Mouse (Mus musculus): Measurements from ENCODE around the gene Ppox.
"Not testable (repeated sequence)": the region's sequence is repeated elsewhere in the genome, so short reads cannot be mapped to it uniquely, and the experiment has no call there.

Gene Ppox

DNA sequence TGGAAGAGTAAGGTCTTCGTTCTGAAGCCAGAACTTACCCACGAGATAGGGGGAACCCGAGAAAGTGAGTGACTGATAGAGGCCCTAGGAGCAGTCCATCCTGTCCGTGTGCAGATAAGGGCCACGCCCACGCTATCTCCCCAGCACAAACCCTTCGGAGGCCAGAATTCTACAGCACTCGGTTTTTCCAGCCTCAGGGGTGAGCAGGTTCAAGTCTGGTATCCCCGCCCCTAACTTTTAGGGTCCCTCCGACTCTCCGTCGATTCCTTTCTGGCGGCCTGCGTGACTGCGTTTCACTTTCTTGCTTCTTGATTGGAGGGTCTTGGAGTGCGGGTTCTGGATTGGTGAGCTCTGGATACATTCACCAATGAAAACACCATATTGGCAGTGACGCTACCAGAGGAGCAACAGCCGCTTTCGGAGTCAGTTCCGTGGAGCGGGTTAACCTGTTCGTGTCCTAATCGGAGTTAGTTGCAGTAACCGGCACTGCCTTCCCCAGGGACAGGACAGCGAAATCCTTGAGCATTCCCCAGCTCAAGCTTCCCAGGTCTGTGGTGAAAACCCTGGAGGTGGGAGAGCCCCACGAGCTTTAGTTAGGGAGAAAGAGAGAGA is at the start of gene Ppox:
TSS of gene Ppox (minus strand) at position 271 of the 612 bp plus-strand sequence.
- peak; percentile 97 for DNase-seq (ENCODE audit: low read depth, low spot score)

- no peak for DNase-seq (ENCODE audit: low read depth, low spot score)
These were observed 49.2 kb upstream of the Ppox start for GRCm38 (mm10) chr1:171330216-171330560.

DNA sequence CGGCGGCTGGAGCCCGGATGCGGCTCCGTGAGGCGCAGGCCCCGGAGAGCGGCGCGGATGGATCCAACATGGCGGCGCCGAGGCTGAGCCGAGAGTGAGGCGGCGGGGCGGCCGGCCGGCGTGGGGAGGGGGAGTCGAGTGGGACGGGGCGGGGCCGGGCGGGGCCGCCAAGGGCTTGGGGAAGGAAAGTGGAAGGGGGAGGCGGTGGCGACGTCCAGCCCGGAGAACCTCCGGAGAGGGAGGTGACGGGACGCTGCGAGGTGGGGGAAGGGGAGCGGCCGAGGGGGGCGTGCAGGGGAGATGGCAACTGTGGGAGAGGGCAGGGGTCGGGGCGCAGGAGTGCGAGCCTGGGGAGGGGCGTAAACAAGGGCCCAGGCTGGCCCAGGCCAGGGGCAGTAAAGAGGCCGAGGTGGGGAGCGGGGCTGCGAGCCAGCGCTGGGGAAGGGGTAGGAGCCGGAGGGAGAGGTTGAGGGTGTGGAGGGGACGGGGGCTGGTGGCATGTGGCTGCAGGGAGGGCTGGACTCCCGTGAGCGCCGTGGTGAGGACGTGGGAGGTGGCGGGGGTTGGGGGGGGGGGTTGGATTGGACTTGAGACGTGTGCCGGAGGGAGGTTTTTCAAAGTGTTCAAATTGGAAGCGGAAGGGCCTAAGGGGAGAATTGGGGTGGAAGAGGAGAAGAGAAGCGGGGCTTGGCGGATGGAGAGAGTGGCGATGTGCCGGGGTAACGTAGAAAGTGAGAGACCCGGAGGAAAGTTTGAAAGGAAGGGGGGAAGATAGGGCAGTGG is 48.6 kb upstream of the Ppox start:
- DNase-seq (ENCODE audit: low read depth, low spot score) = no peak

DNA sequence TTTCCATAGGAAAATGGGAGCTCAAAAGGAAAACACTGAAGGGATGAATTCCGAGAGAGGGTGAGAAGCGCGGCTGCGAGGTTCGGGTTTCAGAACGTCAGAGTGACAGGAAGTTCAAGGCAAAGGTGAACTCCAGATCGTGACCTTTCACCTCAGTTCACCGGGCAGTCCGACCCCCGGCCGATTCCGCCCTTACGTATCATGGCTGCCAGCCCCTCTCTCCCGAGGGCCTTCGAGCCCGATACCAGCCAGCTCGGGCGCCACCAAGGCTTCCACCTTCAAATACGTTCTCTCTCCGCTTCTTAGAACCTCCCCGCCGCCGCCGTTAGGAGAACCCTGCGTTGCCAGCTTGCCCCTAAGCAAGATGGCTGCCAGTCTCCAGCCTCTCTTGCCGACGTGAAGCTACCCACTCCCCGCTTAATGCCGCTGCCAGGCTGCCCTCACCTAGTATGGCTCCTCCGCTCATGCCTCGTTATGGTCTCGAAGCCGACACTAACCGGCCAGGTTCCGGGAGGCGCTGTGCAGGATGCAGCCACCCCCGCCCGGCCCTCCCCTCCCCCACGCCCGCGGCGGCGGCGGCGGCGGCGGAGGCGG is 48.0 kb upstream of the Ppox start, which contains the start of gene Dedd:
TSS of gene Dedd (plus strand) at position 307 of the 594 bp plus-strand sequence.
- DNase-seq (ENCODE audit: low read depth, low spot score) = peak; percentile 94

DNA sequence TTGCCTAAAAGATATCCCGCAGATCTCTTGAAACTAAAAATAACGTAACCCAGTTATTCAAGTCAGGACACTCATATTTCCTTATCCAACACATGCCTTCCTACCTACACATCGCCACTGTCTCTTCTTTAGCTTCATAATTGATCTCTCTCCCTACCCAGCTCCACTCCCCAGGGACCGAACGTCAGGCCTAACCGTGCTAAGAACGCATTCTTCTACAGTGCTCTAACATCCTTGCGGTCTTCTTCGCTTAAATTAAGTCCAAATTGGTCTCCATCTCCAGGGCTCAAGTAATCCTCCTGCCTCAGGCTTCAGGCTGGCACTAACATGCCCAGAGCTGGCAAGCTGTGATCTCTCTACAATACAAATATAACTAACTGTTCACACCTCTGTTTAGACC is 47.3 kb upstream of the Ppox start:
- no peak for DNase-seq (ENCODE audit: low read depth, low spot score)

DNA sequence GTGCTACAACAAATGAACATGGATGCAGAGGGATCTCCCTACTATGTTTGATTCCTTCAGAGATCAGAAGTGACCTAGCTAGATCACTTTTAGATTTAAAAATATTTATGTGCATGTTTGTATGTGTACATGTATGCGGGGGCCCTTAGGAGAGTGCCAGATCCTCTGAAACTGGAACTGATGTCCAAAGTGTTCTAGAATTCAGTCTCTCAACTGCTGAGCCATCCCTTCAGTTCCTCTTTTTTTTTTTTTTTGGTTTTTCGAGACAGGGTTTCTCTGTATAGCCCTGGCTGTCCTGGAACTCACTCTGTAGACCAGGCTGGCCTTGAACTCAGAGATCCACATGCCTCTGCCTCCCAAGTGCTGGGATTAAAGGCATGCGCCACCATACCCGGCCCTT is 45.6 kb upstream of the Ppox start:
- not testable (repeated sequence) for DNase-seq (ENCODE audit: low read depth, low spot score)

DNA sequence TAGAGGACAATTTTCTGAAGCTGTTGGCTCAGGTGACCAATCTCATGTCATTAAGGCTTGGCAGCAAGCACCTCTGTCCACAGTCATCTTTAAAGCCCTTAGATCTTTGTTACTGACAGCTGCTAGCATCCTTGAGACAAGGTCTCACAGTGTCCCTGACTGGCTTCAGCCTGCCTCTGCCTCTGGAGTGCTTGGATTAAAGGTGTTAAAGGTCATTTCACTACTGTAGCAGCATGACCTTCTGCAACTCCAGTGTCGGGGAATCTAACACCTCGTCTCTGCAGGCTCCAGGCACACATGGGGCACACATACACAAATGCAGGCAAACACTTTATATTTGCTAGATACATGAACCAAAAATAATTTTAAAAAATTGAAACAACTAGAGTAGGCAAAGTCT is 44.6 kb upstream of the Ppox start:
- no peak for DNase-seq (ENCODE audit: low read depth, low spot score)

GRCm38 (mm10) chr1:171322012-171322411 is 41.0 kb upstream of the Ppox start:
- DNase-seq (ENCODE audit: low read depth, low spot score) = no peak

- no peak for DNase-seq (ENCODE audit: low read depth, low spot score)
These were observed 40.4 kb upstream of the Ppox start for GRCm38 (mm10) chr1:171321415-171321814.

DNA sequence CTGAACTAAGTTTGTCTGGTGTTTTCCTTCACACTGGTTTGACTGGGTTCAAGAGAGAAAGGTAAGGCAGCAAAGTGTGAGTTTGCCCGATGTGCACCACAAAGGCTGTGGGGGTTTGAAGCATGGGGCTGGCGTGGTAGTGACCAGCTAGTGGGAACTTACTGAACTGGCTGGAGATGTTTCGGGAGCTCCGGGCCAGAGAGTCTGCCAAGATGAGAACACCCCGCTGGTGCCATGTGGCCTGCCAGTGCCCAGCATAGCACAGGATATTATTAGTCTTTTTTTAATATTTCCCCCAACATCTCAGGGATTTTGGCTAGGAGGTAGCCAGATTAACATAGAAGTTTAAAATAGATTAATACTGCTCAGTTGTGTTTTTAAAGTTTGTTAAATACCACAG is 39.2 kb upstream of the Ppox start:
- no peak for DNase-seq (ENCODE audit: low read depth, low spot score)

DNA sequence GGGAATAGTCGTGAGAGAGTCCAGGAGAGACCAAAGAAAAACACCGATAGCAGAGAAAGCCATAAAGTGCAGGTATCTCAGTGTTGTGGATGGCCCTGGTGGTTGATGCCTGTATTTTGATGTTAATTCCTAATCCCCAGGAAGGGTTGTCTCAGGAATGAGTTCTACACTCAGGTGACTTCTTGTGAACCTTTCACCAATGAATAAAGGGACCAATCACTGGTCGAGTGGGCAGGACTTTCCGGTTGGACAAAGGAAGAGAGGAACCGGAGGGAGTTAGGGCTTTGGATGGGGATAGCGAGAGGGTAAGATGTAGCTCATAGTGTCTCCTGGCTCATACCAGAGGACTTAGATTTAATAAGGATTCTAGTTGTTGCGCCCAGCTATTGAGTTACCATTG is 38.8 kb upstream of the Ppox start:
- DNase-seq (ENCODE audit: low read depth, low spot score) = no peak

DNA sequence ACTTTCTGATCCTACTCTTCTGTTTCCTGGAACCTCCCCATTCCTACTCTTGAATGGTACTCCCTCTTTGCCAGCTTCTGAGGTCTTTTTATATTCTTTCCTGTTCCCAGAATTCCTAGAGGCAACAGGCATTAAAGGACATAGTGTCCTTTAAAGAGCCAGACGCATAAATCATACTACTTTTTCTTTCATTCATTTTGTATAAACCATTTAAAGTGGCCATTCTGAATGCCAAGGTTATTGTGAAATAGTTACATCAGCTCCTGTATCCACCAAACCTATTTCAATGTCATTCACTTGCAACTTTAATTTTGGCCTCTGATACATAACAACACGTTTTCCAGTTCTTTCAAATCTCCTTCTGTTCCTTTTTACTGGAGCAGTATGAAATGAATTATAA is 28.3 kb upstream of the Ppox start:
- no peak for DNase-seq (ENCODE audit: low read depth, low spot score)

DNA sequence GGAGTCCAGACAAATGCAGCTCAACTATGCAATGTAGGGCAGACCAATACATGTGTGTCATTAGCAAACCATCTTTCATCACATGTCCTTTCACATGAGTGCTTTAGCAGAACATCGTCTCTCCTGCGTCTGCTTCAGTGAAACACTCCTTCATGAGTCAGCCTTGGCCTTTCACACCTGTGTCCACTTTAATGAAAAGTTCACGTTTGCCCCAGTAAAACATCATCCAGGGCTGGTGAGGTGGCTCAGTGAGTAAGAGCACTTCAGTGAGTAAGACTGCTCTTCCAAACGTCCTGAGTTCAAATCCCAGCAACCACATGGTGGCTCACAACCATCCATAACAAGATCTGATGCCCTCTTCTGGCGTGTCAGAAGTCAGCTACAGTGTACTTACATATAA is 25.2 kb upstream of the Ppox start:
- DNase-seq (ENCODE audit: low read depth, low spot score) = not testable (repeated sequence)

- no peak for DNase-seq (ENCODE audit: low read depth, low spot score)
These were observed 17.2 kb upstream of the Ppox start for GRCm38 (mm10) chr1:171298226-171298625.

GRCm38 (mm10) chr1:171295063-171295402 is 14.0 kb upstream of the Ppox start:
- DNase-seq (ENCODE audit: low read depth, low spot score) = no peak

DNA sequence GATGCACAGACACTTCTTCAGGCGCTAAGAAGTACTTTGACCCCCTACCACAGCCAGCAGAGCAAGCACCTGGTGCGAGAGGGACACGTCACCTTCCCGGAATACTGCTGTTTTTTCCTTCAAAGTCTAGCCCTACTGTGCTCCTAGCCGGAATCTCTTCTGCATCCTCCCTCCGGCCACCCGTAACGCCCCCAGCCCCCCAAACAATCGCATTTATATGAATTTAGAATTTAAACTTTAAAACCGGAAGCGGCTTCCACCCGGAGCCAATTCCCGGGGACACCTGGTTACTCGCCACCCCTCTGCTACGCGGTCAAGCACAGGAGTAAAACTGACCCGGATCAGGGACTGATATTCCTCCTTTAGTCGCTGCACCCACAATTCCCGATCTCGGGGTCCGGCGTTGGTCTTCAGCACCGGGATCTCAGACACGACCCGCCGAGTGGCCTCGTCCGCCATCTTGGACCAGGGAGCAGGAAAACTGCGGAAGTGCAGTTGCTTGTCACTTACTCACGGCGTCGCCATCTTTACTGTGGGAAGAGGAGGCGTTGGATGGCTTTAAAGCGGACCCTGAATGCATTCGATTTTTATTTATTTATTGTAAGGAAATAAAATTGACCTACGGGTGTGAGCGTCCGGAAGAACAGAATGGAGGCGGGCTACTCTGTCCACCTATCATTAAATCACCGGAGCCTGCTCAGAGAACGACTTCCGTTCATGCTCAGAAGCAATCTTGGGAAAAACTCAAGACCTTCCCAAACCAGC is 13.5 kb upstream of the Ppox start, which contains the start of gene Ufc1:
TSS of gene Ufc1 (minus strand) at position 727 of the 765 bp plus-strand sequence.
- peak; percentile 81 for DNase-seq (ENCODE audit: low read depth, low spot score)

DNA sequence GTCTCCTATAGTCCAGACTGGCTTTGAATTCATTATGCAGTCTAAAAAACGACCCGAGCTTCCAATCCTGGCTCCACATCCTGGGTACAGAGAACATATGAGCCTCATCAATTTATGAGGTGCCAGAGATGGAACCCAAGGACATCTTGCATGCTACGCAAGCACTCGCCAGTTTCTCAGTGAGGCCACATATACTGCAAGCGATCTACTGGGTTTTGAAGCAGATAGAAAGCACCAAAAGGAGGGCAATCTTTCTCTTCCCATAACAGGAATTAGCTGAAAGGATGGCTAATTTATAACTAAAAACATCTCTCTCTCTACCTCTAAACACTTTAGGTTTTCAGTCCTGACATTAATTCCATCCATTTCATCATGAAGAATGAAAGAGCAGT is 12.9 kb upstream of the Ppox start:
- DNase-seq (ENCODE audit: low read depth, low spot score) = no peak

DNA sequence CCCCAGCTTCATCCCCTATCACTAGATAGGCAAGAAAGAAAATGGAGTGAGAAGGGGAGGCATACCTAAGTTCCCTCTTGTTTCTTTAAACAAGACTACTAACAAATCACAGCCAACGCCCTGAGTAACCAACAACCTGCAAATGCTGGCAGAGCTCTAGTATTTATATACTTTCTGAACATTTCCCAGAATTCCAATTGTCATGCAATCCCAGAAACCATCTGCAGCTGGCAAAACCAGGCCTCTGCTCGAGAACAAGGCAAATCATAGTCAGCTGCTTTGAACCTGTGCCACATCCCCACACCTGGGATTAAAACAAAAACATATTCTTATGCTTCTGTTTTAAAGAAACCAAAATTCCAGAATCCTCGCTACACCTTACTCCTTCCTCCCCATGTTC is 12.4 kb upstream of the Ppox start:
- no peak for DNase-seq (ENCODE audit: low read depth, low spot score)

GRCm38 (mm10) chr1:171288328-171288727 is 7.3 kb upstream of the Ppox start:
- no peak for DNase-seq (ENCODE audit: low read depth, low spot score)

DNA sequence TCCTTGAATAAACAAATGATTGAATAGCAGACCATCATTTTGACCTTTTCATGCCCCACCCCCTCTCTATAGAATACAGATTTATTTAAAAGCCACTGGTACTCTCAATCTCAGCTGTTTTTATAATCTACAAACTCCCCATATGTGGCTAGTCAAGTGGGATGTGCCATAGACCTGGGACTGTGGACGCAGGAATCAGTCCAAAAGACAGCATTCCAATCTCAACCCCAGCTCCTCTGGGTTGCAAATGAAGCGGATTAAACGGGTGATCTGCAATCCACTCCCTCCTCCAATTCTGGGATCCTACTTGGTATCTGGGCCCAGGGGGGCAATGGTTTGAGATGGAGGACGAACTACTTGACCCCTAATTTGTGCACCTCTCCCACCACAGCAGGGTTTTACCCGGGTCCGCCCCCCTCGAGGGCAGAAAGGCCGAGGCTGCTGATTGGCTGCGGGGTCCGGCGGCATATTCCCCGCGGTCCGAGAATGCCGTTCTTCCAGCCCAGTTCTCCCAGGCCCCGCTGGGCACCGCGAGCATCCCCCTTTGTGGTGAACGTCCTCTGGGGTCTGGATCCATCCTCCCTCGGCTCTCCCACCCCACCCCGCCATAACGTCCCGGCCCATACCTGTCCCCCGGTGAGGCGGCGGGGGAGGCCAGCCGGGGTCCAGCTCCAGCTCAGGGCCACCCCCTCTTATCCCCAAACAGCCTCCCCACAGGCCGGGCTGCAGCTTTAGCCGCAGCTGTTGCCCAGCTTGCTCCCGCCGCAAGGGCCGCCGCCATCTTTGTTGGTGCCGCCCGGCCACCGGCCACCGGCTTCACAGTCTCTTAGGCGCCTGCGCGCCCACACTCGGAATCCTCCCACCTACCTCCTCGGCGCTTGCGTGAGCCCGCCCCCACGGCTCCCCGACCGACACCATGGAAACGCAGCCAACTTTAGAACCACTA is 6.4 kb upstream of the Ppox start, which contains the start of gene Usp21:
TSS of gene Usp21 (minus strand) at position 856 of the 946 bp plus-strand sequence.
- peak; percentile 83 for DNase-seq (ENCODE audit: low read depth, low spot score)

DNA sequence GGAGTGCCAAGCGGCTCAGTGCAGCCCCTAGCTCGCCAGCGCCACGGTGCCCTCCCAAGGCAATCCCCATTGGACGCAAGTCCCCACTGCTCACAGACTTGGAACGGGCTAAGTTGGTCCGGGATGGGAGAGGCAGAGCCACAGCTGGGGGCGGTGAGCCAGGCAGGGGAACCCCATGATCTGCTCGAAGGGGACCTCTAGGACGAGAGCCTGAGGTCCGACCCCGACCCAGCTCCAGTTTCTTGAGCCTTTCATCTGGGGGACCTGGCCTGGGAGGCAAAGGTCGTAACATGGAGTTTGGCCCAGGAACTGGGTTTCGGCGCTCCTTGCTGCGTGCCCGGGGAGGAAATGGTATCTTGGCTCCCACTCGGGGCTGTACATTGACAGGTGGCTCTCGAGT is 5.5 kb upstream of the Ppox start:
- no peak for DNase-seq (ENCODE audit: low read depth, low spot score)
